Mouse (Mus musculus): Measurements from ENCODE around the gene Mup14.
"Not testable (repeated sequence)": the region's sequence is repeated elsewhere in the genome, so short reads cannot be mapped to it uniquely, and the experiment has no call there.

The Mup14 gene

GRCm38 (mm10) chr4:61303900-61304299, at the start of gene Mup14:
TSS of gene Mup14 (minus strand) at chr4:61304000.
- DNase-seq (ENCODE audit: low spot score) = not testable (repeated sequence)

GRCm38 (mm10) chr4:61338108-61338507, 34.3 kb upstream of the Mup14 start:
- not testable (repeated sequence) for DNase-seq (ENCODE audit: low spot score)
